Mouse (Mus musculus) myocyte (in vitro differentiated cells): ENCODE data around the gene Fbxl5.

Experiments used
- E2F4 ChIP-seq: IDR thresholded peaks from one replicate; pipeline ENCODE4 v1.6.1; 2011; ENCODE audit warnings: mild to moderate bottlenecking, control low read depth, moderate library complexity; ENCODE audit not compliant: insufficient read depth
- MAX ChIP-seq: IDR thresholded peaks from one replicate; pipeline ENCODE4 v1.6.1; 2011; ENCODE audit warnings: low read depth, mild to moderate bottlenecking, control low read depth
- POLR2A ChIP-seq: IDR thresholded peaks from one replicate; pipeline ENCODE4 v1.6.1; 2011; ENCODE audit warnings: low read depth, mild to moderate bottlenecking, control low read depth, moderate library complexity; ENCODE audit not compliant: insufficient read length
- REST ChIP-seq: IDR thresholded peaks from one replicate; pipeline ENCODE4 v1.6.1; 2011; ENCODE audit warnings: mild to moderate bottlenecking, control low read depth, moderate library complexity; ENCODE audit not compliant: insufficient read depth, insufficient read length
- SRF ChIP-seq: IDR thresholded peaks from one replicate; pipeline ENCODE4 v1.6.1; 2011; ENCODE audit warnings: low read depth; ENCODE audit not compliant: control insufficient read depth, insufficient read length

GRCm38 (mm10) chr5:43824580-43824979, 3.1 kb upstream of the Fbxl5 start:
- TF ChIP-seq MAX (no peak), POLR2A (no peak), E2F4 (no peak), SRF (no peak), REST (no peak)
